Comparison of ENCODE assay signal across 17 mouse cellular contexts in genomic region chr6:148784418-148784817, GRCm38 (mm10).
"Had no signal": no experiment of that assay in that cellular context is flagged by ENCODE, and none has a peak within 500 bp of the region (broad histone marks: within the 10 kb centered on the region; RNA-seq: fewer than 3 reads in every experiment).

No protein-coding gene starts in this region.

- H3K27ac ChIP-seq: liver, embryonic 15.5 days; macrophage; midbrain, embryonic 13.5 days; midbrain, embryonic 15.5 days; neural tube, embryonic 12.5 days; stomach, embryonic 15.5 days; stomach, postnatal 0 days had no signal

- H3K4me2 ChIP-seq: liver, embryonic 15.5 days; lung, embryonic 14.5 days; midbrain, embryonic 11.5 days; midbrain, embryonic 13.5 days; midbrain, embryonic 15.5 days; neural tube, embryonic 12.5 days; stomach, embryonic 15.5 days had no signal

- H3K27me3 ChIP-seq: liver, embryonic 15.5 days; megakaryocyte, embryonic 14.5 days; midbrain, embryonic 13.5 days; midbrain, embryonic 15.5 days; neural tube, embryonic 12.5 days; stomach, embryonic 15.5 days had no signal

- ATAC-seq: liver, postnatal 0 days; midbrain, embryonic 13.5 days; midbrain, embryonic 15.5 days had no signal

- H3K9ac ChIP-seq: liver, embryonic 15.5 days; liver, postnatal 0 days; lung, embryonic 14.5 days; midbrain, embryonic 13.5 days; midbrain, embryonic 15.5 days; neural tube, embryonic 12.5 days; stomach, embryonic 15.5 days had no signal

- H3K4me3 ChIP-seq: liver, embryonic 15.5 days; megakaryocyte, embryonic 14.5 days; midbrain, embryonic 13.5 days; midbrain, embryonic 15.5 days; neural tube, embryonic 12.5 days; stomach, embryonic 15.5 days had no signal

- H3K9me3 ChIP-seq: liver, embryonic 15.5 days; megakaryocyte, embryonic 14.5 days; midbrain, embryonic 13.5 days; midbrain, embryonic 15.5 days; neural tube, embryonic 12.5 days; stomach, embryonic 15.5 days had no signal

- DNase-seq: liver, postnatal 0 days; lung, embryonic 14.5 days; lung, postnatal 14 days; lung, postnatal 36 days; right cerebral cortex, postnatal 14 days; thymus, adult 2 months; thymus, postnatal 25 days; thymus, postnatal 4 days had no signal

- H3K4me1 ChIP-seq: liver, embryonic 15.5 days; megakaryocyte, embryonic 14.5 days; midbrain, embryonic 13.5 days; midbrain, embryonic 15.5 days; neural tube, embryonic 12.5 days; stomach, embryonic 15.5 days had no signal
